Mouse (Mus musculus): ENCODE measurements around the gene Itpkc.

Itpkc gene

GRCm38 (mm10) chr7:27163450-27163805 lies 65.0 kb downstream of the Itpkc start:
- peak; percentile 18 for DNase-seq

GRCm38 (mm10) chr7:27162780-27163449 lies 65.5 kb downstream of the Itpkc start:
- peak; percentile 4 for DNase-seq

GRCm38 (mm10) chr7:27161744-27162143 lies 66.7 kb downstream of the Itpkc start:
- peak; percentile 44 for DNase-seq

- DNase-seq, result no peak
These were observed 67.5 kb downstream of the Itpkc start for GRCm38 (mm10) chr7:27160921-27161320.

- peak; percentile 94 for DNase-seq
These were observed 68.6 kb downstream of the Itpkc start for GRCm38 (mm10) chr7:27159882-27160281.

- DNase-seq, result no peak
These were observed 69.2 kb downstream of the Itpkc start for GRCm38 (mm10) chr7:27159256-27159655.

GRCm38 (mm10) chr7:27158171-27158570 lies 70.3 kb downstream of the Itpkc start:
- no peak for DNase-seq

Data from kidney, adult 9 months (tissue).